Mouse (Mus musculus): ENCODE data around the gene Sv2b. TPM values are rescaled to one million over a fixed set of nuclear protein-coding genes. Genes with fewer than 3 reads are reported as not detected.

Sv2b gene
- polyA plus RNA-seq, 1 experiment from 2014 or later = 0.79 TPM

Other genes starting within 250 kb of the Sv2b start
- 49.0 and 68.1 TPM in 2 replicates for gene Akap13, start 146.3 kb upstream of the Sv2b start, polyA plus RNA-seq (2014; fragmentation: Nextera tagmentation; extraction: Ambion mirVana)

Measured in heart, embryonic 11.5 days (tissue).